Mouse (Mus musculus): ENCODE measurements around the gene Abi2. TPM values are rescaled to one million over a fixed set of nuclear protein-coding genes. Genes with fewer than 3 reads are reported as not detected.

Gene Abi2
- polyA plus RNA-seq (2015; fragmentation: Nextera tagmentation; extraction: Ambion mirVana) = 10.5 and 10.7 TPM in 2 replicates

GRCm38 (mm10) chr1:60409168-60409828, at the start of gene Abi2:
Gene Abi2, plus strand, starts transcription at chr1:60409619.
- Histone ChIP-seq H3K9ac (ENCODE audit: low read depth, low read length) (peak within 1 kb of the TSS; percentile 89), H3K27ac (ENCODE audit: low read length) (peak within 1 kb of the TSS; percentile 91), H3K27me3 (replicated peaks; ENCODE audit: control insufficient read depth, insufficient read depth, low read length) (no peaks in the 10 kb centered on the region), H3K4me1 (ENCODE audit: control insufficient read depth, insufficient read depth, low read length) (no peaks in the 10 kb centered on the region), H3K9me3 (ENCODE audit: control insufficient read depth, low read length) (no peaks in the 10 kb centered on the region), H3K4me2 (ENCODE audit: low read depth, low read length) (peak within 1 kb of the TSS; percentile 80), H3K4me3 (ENCODE audit: low read length) (peak within 1 kb of the TSS; percentile 93), H3K36me3 (ENCODE audit: control insufficient read depth, insufficient read depth, low read length) (no peaks in the 10 kb centered on the region)
- peak; percentile 96 for ATAC-seq
- whole genome bisulfite sequencing = under 1% methylated on average over 47 of the region's 69 CpGs

- Histone ChIP-seq H3K4me1 (ENCODE audit: control insufficient read depth, insufficient read depth, low read length) (no peaks in the 10 kb centered on the region), H3K9ac (ENCODE audit: low read depth, low read length) (no peak overlapping the region), H3K9me3 (ENCODE audit: control insufficient read depth, low read length) (no peaks in the 10 kb centered on the region), H3K27ac (ENCODE audit: low read length) (no peak overlapping the region), H3K4me2 (ENCODE audit: low read depth, low read length) (no peak overlapping the region), H3K27me3 (replicated peaks; ENCODE audit: control insufficient read depth, insufficient read depth, low read length) (no peaks in the 10 kb centered on the region), H3K4me3 (ENCODE audit: low read length) (no peak overlapping the region), H3K36me3 (ENCODE audit: control insufficient read depth, insufficient read depth, low read length) (peaks cover 7% of the 10 kb centered on the region)
- WGBS = 100% methylated on average over 1 of the region's 1 CpGs
- no peak for ATAC-seq
These were observed 47.8 kb upstream of the Abi2 start for GRCm38 (mm10) chr1:60361626-60362025.

GRCm38 (mm10) chr1:60376556-60376955, 32.9 kb upstream of the Abi2 start:
- no peak for ATAC-seq
- H3K36me3 ChIP-seq (ENCODE audit: control insufficient read depth, insufficient read depth, low read length) = peaks cover 5% of the 10 kb centered on the region
- H3K27me3 ChIP-seq (replicated peaks; ENCODE audit: control insufficient read depth, insufficient read depth, low read length) = no peaks in the 10 kb centered on the region
- WGBS = 97% methylated on average over 1 of the region's 1 CpGs
- H3K9ac ChIP-seq (ENCODE audit: low read depth, low read length) = no peak overlapping the region
- no peaks in the 10 kb centered on the region for H3K9me3 ChIP-seq (ENCODE audit: control insufficient read depth, low read length)
- no peaks in the 10 kb centered on the region for H3K4me1 ChIP-seq (ENCODE audit: control insufficient read depth, insufficient read depth, low read length)
- H3K4me2 ChIP-seq (ENCODE audit: low read depth, low read length) = no peak overlapping the region
- H3K4me3 ChIP-seq (ENCODE audit: low read length) = no peak overlapping the region
- H3K27ac ChIP-seq (ENCODE audit: low read length) = no peak overlapping the region

- Histone ChIP-seq H3K4me3 (ENCODE audit: low read length) (no peak overlapping the region), H3K4me2 (ENCODE audit: low read depth, low read length) (no peak overlapping the region), H3K9me3 (ENCODE audit: control insufficient read depth, low read length) (no peaks in the 10 kb centered on the region), H3K27me3 (replicated peaks; ENCODE audit: control insufficient read depth, insufficient read depth, low read length) (no peaks in the 10 kb centered on the region), H3K27ac (ENCODE audit: low read length) (no peak overlapping the region), H3K4me1 (ENCODE audit: control insufficient read depth, insufficient read depth, low read length) (no peaks in the 10 kb centered on the region), H3K9ac (ENCODE audit: low read depth, low read length) (no peak overlapping the region), H3K36me3 (ENCODE audit: control insufficient read depth, insufficient read depth, low read length) (peaks cover 3% of the 10 kb centered on the region; the same call in 1 of the 2 replicates)
- no peak for ATAC-seq
- WGBS = 97% methylated on average over 3 of the region's 3 CpGs
These were observed 27.5 kb upstream of the Abi2 start for GRCm38 (mm10) chr1:60381910-60382309.

GRCm38 (mm10) chr1:60404848-60405247, 4.6 kb upstream of the Abi2 start:
- ATAC-seq = no peak
- Histone ChIP-seq H3K4me2 (ENCODE audit: low read depth, low read length) (no peak overlapping the region), H3K36me3 (ENCODE audit: control insufficient read depth, insufficient read depth, low read length) (no peaks in the 10 kb centered on the region), H3K27me3 (replicated peaks; ENCODE audit: control insufficient read depth, insufficient read depth, low read length) (no peaks in the 10 kb centered on the region), H3K27ac (ENCODE audit: low read length) (no peak overlapping the region), H3K4me1 (ENCODE audit: control insufficient read depth, insufficient read depth, low read length) (no peaks in the 10 kb centered on the region), H3K9ac (ENCODE audit: low read depth, low read length) (no peak overlapping the region), H3K9me3 (ENCODE audit: control insufficient read depth, low read length) (no peaks in the 10 kb centered on the region), H3K4me3 (ENCODE audit: low read length) (no peak overlapping the region)
- 95% methylated on average over 1 of the region's 1 CpGs for WGBS

- Histone ChIP-seq H3K4me3 (ENCODE audit: low read length) (peak overlapping the region; percentile 93), H3K9me3 (ENCODE audit: control insufficient read depth, low read length) (no peaks in the 10 kb centered on the region), H3K36me3 (ENCODE audit: control insufficient read depth, insufficient read depth, low read length) (no peaks in the 10 kb centered on the region), H3K4me1 (ENCODE audit: control insufficient read depth, insufficient read depth, low read length) (no peaks in the 10 kb centered on the region), H3K27me3 (replicated peaks; ENCODE audit: control insufficient read depth, insufficient read depth, low read length) (no peaks in the 10 kb centered on the region), H3K9ac (ENCODE audit: low read depth, low read length) (peak overlapping the region; percentile 89), H3K4me2 (ENCODE audit: low read depth, low read length) (peak overlapping the region; percentile 80), H3K27ac (ENCODE audit: low read length) (peak overlapping the region; percentile 77)
- ATAC-seq = peak; percentile 45
- 19% methylated on average over 13 of the region's 13 CpGs for WGBS
These were observed 785 bp upstream of the Abi2 start for GRCm38 (mm10) chr1:60408501-60409167.

- peak overlapping the region; percentile 91 for H3K27ac ChIP-seq (ENCODE audit: low read length)
- H3K9me3 ChIP-seq (ENCODE audit: control insufficient read depth, low read length) = no peaks in the 10 kb centered on the region
- H3K4me2 ChIP-seq (ENCODE audit: low read depth, low read length) = peak overlapping the region; percentile 80
- WGBS = under 1% methylated on average over 54 of the region's 54 CpGs
- peak; percentile 73 for ATAC-seq
- peak overlapping the region; percentile 89 for H3K9ac ChIP-seq (ENCODE audit: low read depth, low read length)
- no peaks in the 10 kb centered on the region for H3K27me3 ChIP-seq (replicated peaks; ENCODE audit: control insufficient read depth, insufficient read depth, low read length)
- H3K36me3 ChIP-seq (ENCODE audit: control insufficient read depth, insufficient read depth, low read length) = no peaks in the 10 kb centered on the region
- no peaks in the 10 kb centered on the region for H3K4me1 ChIP-seq (ENCODE audit: control insufficient read depth, insufficient read depth, low read length)
- peak overlapping the region; percentile 93 for H3K4me3 ChIP-seq (ENCODE audit: low read length)
These were observed 754 bp downstream of the Abi2 start for GRCm38 (mm10) chr1:60409928-60410817.

GRCm38 (mm10) chr1:60416724-60417123, 7.3 kb downstream of the Abi2 start:
- Histone ChIP-seq H3K4me1 (ENCODE audit: control insufficient read depth, insufficient read depth, low read length) (no peaks in the 10 kb centered on the region), H3K9me3 (ENCODE audit: control insufficient read depth, low read length) (no peaks in the 10 kb centered on the region), H3K9ac (ENCODE audit: low read depth, low read length) (no peak overlapping the region), H3K4me3 (ENCODE audit: low read length) (no peak overlapping the region), H3K27ac (ENCODE audit: low read length) (no peak overlapping the region), H3K27me3 (replicated peaks; ENCODE audit: control insufficient read depth, insufficient read depth, low read length) (no peaks in the 10 kb centered on the region), H3K36me3 (ENCODE audit: control insufficient read depth, insufficient read depth, low read length) (no peaks in the 10 kb centered on the region), H3K4me2 (ENCODE audit: low read depth, low read length) (no peak overlapping the region)
- ATAC-seq = no peak
- WGBS = 70% methylated on average over 3 of the region's 3 CpGs

GRCm38 (mm10) chr1:60423882-60424281, 14.5 kb downstream of the Abi2 start:
- H3K9ac ChIP-seq (ENCODE audit: low read depth, low read length) = no peak overlapping the region
- no peak overlapping the region for H3K4me3 ChIP-seq (ENCODE audit: low read length)
- ATAC-seq = no peak
- no peaks in the 10 kb centered on the region for H3K4me1 ChIP-seq (ENCODE audit: control insufficient read depth, insufficient read depth, low read length)
- H3K27me3 ChIP-seq (replicated peaks; ENCODE audit: control insufficient read depth, insufficient read depth, low read length) = no peaks in the 10 kb centered on the region
- no peaks in the 10 kb centered on the region for H3K9me3 ChIP-seq (ENCODE audit: control insufficient read depth, low read length)
- H3K36me3 ChIP-seq (ENCODE audit: control insufficient read depth, insufficient read depth, low read length) = no peaks in the 10 kb centered on the region
- no peak overlapping the region for H3K4me2 ChIP-seq (ENCODE audit: low read depth, low read length)
- no peak overlapping the region for H3K27ac ChIP-seq (ENCODE audit: low read length)
- WGBS = 94% methylated on average over 1 of the region's 1 CpGs

Data from intestine, embryonic 16.5 days (tissue).